ENCODE assay signal across 7 mouse cellular contexts in the genomic region with DNA sequence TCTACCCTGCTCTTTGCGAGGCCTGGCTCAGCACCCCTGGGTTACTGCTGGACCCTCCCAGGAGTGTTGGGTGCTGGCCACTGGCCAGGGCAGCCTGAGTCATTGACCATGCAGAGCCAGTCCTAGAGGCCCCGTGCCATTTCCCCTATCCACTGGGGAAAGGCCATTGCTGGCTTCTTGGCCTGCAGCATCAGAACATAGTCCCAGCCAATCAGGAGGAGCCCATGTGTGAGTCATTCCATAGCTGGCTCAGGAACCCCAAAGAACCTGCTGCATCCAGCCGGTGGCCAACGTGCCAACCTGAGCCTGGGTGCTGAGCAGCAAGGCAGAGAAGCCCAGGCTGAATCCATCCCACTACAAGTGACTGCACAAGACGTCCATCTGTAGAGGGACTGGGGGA.
DNase-seq lines count a peak whose midpoint lies in the region; TF ChIP-seq lines count a peak whose summit lies in the region.
"Not testable (repeated sequence)": the region's sequence is repeated elsewhere in the genome, so short reads cannot be mapped to it uniquely, and the experiment has no call there.

No protein-coding gene starts in this region.

- not testable (repeated sequence) for H3K27me3 ChIP-seq in myocyte (ENCODE audit: control insufficient read depth, insufficient read depth, insufficient read length)

- intact Hi-C loops in gastrocnemius, adult 2 months (cut with DNase I), result not testable (repeated sequence)
- intact Hi-C loops in heart, postnatal 10 days (cut with DNase I), result loop anchor here (5.0 kb wide), 1 partner anchor 81 kb away; a partner anchor contains a TSS

- not testable (repeated sequence) for TF ChIP-seq CTCF in gastrocnemius, adult 2 months (IDR thresholded peaks at IDR 0.05)

- TF ChIP-seq POLR2A in myocyte (IDR thresholded peaks at IDR 0.05; ENCODE audit: insufficient read length, low read depth), result not testable (repeated sequence)

- peak overlapping the region; percentile 58 for H3K4me2 ChIP-seq in myocyte (ENCODE audit: low read depth)

- DNase-seq in adrenal gland, adult 18-20 months (ENCODE audit: low spot score in 2 of 2), result peak; percentile 33 to 41
- peak; percentile 76 for DNase-seq in cerebellum, adult 11-12 months
- peak; percentile 76 for DNase-seq in gastrocnemius, adult 2 months
- peak; percentile 35 to 40 for DNase-seq in heart, postnatal 10 days
- peak; percentile 60 for DNase-seq in kidney, adult 9 months
- DNase-seq in lung, adult 18-20 months, result peak; percentile 72 to 74

- peaks cover 45% of the 10 kb centered on the region for H3K79me2 ChIP-seq in myocyte (ENCODE audit: control insufficient read depth, insufficient read depth)

- H3K36me3 ChIP-seq in myocyte (ENCODE audit: control insufficient read depth, insufficient read depth), result not testable (repeated sequence)

- not testable (repeated sequence) for H3K4me3 ChIP-seq in gastrocnemius, adult 2 months; myocyte

- H3ac ChIP-seq in myocyte (ENCODE audit: control insufficient read depth, insufficient read length), result not testable (repeated sequence)

- H3K27ac ChIP-seq in gastrocnemius, adult 2 months, result peak overlapping the region; percentile 20; the same call in 1 of the 2 replicates
